ENCODE assay signal across 15 mouse cellular contexts in genomic region chr9:56217386-56217785, GRCm38 (mm10). TPM values are rescaled to one million over a fixed set of nuclear protein-coding genes. Genes with fewer than 3 reads are reported as not detected.
DNase-seq lines count a peak whose midpoint lies in the region; ATAC-seq and TF ChIP-seq lines count a peak whose summit lies in the region.
"Had no signal": no experiment of that assay in that cellular context is flagged by ENCODE, and none has a peak within 500 bp of the region (broad histone marks: within the 10 kb centered on the region; RNA-seq: fewer than 3 reads in every experiment).

No protein-coding gene starts in this region.

- no peak overlapping the region for H3K27ac ChIP-seq in heart, embryonic 12.5 days (ENCODE audit: poor library complexity, severe bottlenecking)
- peak overlapping the region; percentile 64 for H3K27ac ChIP-seq in embryonic fibroblast, embryonic 13.5 days (ENCODE audit: insufficient read depth, low read length)
- H3K27ac ChIP-seq: embryonic facial prominence, embryonic 12.5 days; hindbrain, embryonic 14.5 days; limb, embryonic 12.5 days; midbrain, embryonic 13.5 days had no signal

- no peak overlapping the region for H3K9ac ChIP-seq in heart, embryonic 12.5 days
- H3K9ac ChIP-seq: embryonic facial prominence, embryonic 12.5 days; hindbrain, embryonic 14.5 days; limb, embryonic 12.5 days; midbrain, embryonic 13.5 days had no signal

- H3K4me2 ChIP-seq in heart, embryonic 12.5 days: no peak overlapping the region
- H3K4me2 ChIP-seq: embryonic facial prominence, embryonic 12.5 days; hindbrain, embryonic 14.5 days; limb, embryonic 12.5 days; midbrain, embryonic 13.5 days had no signal

- TF ChIP-seq CTCF in lung, adult 2 months (IDR thresholded peaks at IDR 0.05; ENCODE audit: insufficient read depth, low read length): no peak
- no peak for TF ChIP-seq CTCF in embryonic fibroblast, embryonic 13.5 days (IDR thresholded peaks at IDR 0.05; ENCODE audit: borderline replicate concordance, insufficient read depth, low read length)

- no peak overlapping the region for H3K4me3 ChIP-seq in heart, embryonic 12.5 days
- H3K4me3 ChIP-seq in lung, adult 2 months (replicated peaks; ENCODE audit: extremely low read depth, low read depth, low read length): no peak overlapping the region
- H3K4me3 ChIP-seq in embryonic fibroblast, embryonic 13.5 days (ENCODE audit: insufficient read depth, low read length): no peak overlapping the region
- H3K4me3 ChIP-seq: embryonic facial prominence, embryonic 12.5 days; limb, embryonic 12.5 days; midbrain, embryonic 13.5 days had no signal

- DNase-seq in cerebellum, adult 11 months: peak; percentile 43
- peak; percentile 23 for DNase-seq in heart, postnatal 4 days
- DNase-seq in lung, postnatal 14 days: peak; percentile 16
- DNase-seq in lung, adult 2 months: no peak
- DNase-seq in liver: no peak
- DNase-seq: adrenal gland, postnatal 14 days; kidney, adult 2 months had no signal

- H3K9me3 ChIP-seq in heart, embryonic 12.5 days (replicated peaks): no peaks in the 10 kb centered on the region
- H3K9me3 ChIP-seq: embryonic facial prominence, embryonic 12.5 days; limb, embryonic 12.5 days; midbrain, embryonic 13.5 days had no signal

- no peak for ATAC-seq in cerebellum, adult (ENCODE audit: insufficient number of reproducible peaks, low FRiP score, low TSS enrichment)
- ATAC-seq in heart, embryonic 12.5 days (ENCODE audit: insufficient number of reproducible peaks, low FRiP score): no peak
- ATAC-seq: lung, postnatal 0 days; midbrain, embryonic 13.5 days had no signal

- H3K4me1 ChIP-seq in heart, embryonic 12.5 days (replicated peaks): peaks cover 16% of the 10 kb centered on the region
- no peaks in the 10 kb centered on the region; the same call in 1 of the 2 replicates for H3K4me1 ChIP-seq in lung, adult 2 months (ENCODE audit: control insufficient read depth, insufficient read depth, low read length)
- peaks cover 19% of the 10 kb centered on the region for H3K4me1 ChIP-seq in embryonic fibroblast, embryonic 13.5 days (ENCODE audit: control insufficient read depth, insufficient read depth, low read length)

- WGBS in heart, embryonic 12.5 days: 88% methylated on average over 1 of the region's 1 CpGs
- WGBS in lung, adult 2 months: 37% methylated on average over 1 of the region's 1 CpGs

- no peaks in the 10 kb centered on the region for H3K27me3 ChIP-seq in heart, embryonic 12.5 days (replicated peaks)
- H3K27me3 ChIP-seq: embryonic facial prominence, embryonic 12.5 days had no signal

- no peaks in the 10 kb centered on the region for H3K36me3 ChIP-seq in heart, embryonic 12.5 days
- H3K36me3 ChIP-seq: embryonic facial prominence, embryonic 12.5 days; limb, embryonic 12.5 days; midbrain, embryonic 13.5 days had no signal

- TF ChIP-seq POLR2A in lung, adult 2 months (IDR thresholded peaks at IDR 0.05; ENCODE audit: borderline replicate concordance, extremely low read depth, low read depth, low read length): no peak
- no peak for TF ChIP-seq POLR2A in embryonic fibroblast, embryonic 13.5 days (IDR thresholded peaks at IDR 0.05; ENCODE audit: low read depth, low read length)

RNA-seq across cellular contexts. Expression of gene Tspan3, which starts 52.1 kb away (rescaled TPM):
- total RNA-seq in heart, postnatal 4 days (2021): 100 to 1,000 TPM; 233 to 244 TPM
- polyA plus RNA-seq in heart, embryonic 12.5 days (2016; fragmentation: Nextera tagmentation; extraction: Ambion mirVana): 397 and 400 TPM in 2 replicates
- polyA plus RNA-seq in lung, adult 2 months (2012; rRNA removed): 102 and 109 TPM in 2 replicates
- polyA plus RNA-seq in embryonic fibroblast, embryonic 13.5 days (2011; ENCODE audit: insufficient read length, low read depth, missing spikeins): 178 and 183 TPM in 2 replicates

Comparison
In these comparisons a context has a peak if more than half of its experiments do, and no peak if none do; other contexts are left out.
1. DNase-seq: peak in cerebellum, adult 11 months (single experiment), heart, postnatal 4 days (single experiment) and lung, postnatal 14 days (single experiment); none in lung, adult 2 months (single experiment) and liver (single experiment).